Mouse (Mus musculus): Measurements from ENCODE around the gene Sdc1. TPM values are rescaled to one million over a fixed set of nuclear protein-coding genes. Genes with fewer than 3 reads are reported as not detected.
A peak's percentile ranks its signal among the peaks of the same experiment; 100 is the strongest.

Sdc1 gene
- total RNA-seq, 2 experiments from 2014 or later = 3.1 to 4.1 TPM

- no peak for DNase-seq (ENCODE audit: extremely low spot score in 1 of 2, low spot score in 2 of 2)
- intact Hi-C loops (cut with DNase I) = no loop called here
These were observed 40.3 kb downstream of the Sdc1 start for GRCm38 (mm10) chr12:8811441-8811871.

- DNase-seq (ENCODE audit: extremely low spot score in 1 of 2, low spot score in 2 of 2) = no peak
- intact Hi-C loops (cut with DNase I) = no loop called here
These were observed 40.9 kb downstream of the Sdc1 start for GRCm38 (mm10) chr12:8811894-8812560.

DNA sequence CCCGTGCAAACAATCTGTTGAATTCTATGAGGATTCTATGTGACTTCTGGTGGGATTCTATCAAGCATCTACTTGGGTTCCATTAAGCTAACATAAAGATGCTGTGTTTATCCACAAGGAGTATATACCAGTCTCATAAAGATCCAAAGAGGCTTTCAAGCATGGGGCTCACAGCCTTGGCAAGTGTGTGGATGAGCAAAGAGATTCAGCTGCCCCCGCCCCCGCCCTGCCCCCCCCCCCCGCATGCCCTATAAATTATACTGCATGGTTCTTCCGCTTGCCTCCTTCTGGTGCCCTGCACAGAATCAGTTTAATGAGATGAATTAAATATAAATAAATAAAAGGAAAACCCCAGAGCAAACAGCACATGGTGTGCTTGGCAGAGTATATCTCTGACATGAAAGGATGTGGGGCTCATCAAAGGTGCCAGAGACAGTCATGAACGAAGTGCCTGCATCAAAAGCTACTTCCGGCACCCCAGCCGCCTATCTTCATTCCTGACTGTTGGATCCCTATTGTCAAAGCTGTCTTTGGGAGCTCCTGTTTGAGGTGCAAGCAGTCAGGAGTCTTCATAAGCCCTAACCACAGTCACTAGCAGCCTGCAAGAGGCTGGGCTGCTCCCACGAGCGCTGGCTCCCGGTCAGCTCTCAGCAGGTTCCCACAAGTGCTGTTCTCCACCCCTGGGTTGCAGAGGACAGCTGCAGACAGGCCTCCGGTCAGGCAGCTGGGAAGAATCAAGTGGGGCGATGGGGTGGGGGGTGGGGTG, 46.5 kb downstream of the Sdc1 start:
- intact Hi-C loops (cut with DNase I) = no loop called here

DNA sequence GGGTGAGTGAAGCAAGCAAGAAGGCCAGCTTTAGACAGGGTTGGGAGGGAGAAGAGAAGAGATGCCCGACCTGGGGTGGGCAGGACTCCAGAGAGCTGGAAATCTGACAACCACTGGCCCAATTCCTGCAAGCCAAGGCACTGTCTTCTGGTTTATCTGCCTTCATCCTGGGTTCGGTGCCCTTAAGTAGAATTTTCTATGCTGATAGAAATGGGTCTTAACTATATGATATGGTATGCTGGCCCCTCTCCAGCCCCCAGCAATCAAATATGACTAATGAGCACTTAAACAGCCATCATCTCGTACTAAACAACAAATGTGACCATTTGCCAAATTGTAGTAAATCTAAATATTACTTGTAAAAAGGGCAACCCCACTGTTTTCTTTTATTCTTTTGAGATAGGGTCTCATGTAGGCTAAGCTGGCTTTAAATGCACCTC, 47.1 kb downstream of the Sdc1 start:
- intact Hi-C loops (cut with DNase I) = no loop called here
- no peak for DNase-seq (ENCODE audit: extremely low spot score in 1 of 2, low spot score in 2 of 2)

More for the DNA sequence above, 46.5 kb downstream of the Sdc1 start:
- DNase-seq (ENCODE audit: extremely low spot score in 1 of 2, low spot score in 2 of 2) = peak in 1 of 2 experiments; percentile 60

GRCm38 (mm10) chr12:8824995-8825703, 54.0 kb downstream of the Sdc1 start:
- intact Hi-C loops (cut with DNase I) = no loop called here
- DNase-seq (ENCODE audit: extremely low spot score in 1 of 2, low spot score in 2 of 2) = no peak

DNA sequence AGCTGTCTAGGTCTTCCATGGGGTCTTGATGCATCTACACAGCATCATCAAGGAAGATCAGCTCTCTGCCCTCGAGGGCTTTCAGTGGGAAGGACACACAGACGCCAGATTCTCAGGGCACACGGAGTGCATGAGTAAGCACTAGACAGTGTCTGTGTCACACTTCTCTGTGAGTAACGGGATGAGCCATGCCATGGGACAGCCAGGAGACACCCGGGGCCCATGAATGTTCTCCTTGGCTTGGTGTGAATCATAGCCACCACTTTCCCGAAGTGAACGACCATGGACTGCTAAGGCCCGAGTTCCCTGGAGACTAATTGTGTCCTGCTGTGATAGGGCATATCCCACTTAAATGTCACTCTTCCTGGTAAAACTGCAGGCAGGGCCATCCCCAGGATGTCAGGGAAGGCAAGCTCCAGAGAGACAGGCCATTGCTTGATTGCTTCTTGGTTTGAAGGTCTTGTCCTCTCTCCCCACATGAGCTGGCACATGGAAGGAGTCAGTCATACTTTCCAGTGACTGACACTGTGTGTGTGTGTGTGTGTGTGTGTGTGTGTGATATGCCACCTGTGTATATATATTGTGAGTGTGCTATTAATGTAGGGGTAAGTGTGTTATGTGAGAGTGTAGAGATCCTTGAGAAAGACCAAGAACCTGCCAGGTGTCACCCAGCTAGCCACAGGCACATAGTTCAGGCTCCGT, 56.0 kb downstream of the Sdc1 start:
- DNase-seq (ENCODE audit: extremely low spot score in 1 of 2, low spot score in 2 of 2) = no peak
- intact Hi-C loops (cut with DNase I) = no loop called here

DNA sequence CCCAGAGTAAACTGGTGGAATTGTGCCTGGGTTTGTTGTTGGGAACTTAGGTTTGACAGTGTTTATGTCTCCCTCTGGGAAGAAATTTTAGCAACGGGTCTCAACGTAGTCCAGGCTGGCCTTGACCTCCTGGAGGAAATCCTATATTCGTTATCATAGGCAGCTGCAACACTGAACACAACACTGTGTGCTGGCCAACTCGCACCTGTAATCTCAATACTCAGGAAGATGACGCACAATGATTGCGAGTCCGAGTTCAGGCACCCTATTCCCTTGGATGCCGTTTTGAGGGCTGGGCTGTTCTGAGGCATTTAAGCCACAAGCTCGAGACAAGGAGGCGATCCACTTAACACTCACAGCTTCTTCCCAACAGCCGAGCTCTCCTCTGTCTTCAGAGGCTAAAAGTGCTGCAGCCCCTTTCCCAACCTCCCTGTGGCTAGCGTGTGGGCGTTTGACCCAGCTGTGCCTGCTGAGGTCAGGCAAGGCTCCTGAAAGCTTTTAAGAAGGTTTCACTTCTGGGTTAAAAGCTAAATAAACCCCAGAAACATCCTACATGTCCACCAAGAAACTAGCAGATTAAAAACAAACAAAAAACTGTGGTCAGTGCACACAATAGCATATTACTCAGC, 58.0 kb downstream of the Sdc1 start:
- intact Hi-C loops (cut with DNase I) = no loop called here
- no peak for DNase-seq (ENCODE audit: extremely low spot score in 1 of 2, low spot score in 2 of 2)

DNA sequence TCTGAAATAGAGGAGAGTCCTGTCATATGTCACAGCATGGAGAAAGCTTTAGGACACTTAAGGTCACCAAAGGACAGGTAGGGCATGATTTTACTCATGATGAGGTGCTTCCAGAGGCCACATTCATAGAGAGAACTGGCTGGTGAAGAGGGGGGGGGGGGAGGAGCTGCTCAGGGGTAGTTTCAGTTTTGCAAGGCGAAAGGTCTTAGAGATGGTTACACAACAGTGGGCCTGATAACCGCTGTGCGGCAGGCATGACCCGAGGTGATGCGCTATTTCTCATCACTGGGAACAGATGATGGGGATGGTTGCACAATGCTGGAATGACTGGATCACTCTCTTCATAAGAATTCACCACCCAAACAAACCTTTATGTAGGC, 58.5 kb downstream of the Sdc1 start:
- DNase-seq (ENCODE audit: extremely low spot score in 1 of 2, low spot score in 2 of 2) = no peak
- intact Hi-C loops (cut with DNase I) = no loop called here

GRCm38 (mm10) chr12:8830967-8831635, 60.0 kb downstream of the Sdc1 start:
- intact Hi-C loops (cut with DNase I) = no loop called here
- DNase-seq (ENCODE audit: extremely low spot score in 1 of 2, low spot score in 2 of 2) = peak in 1 of 2 experiments; percentile 10

DNA sequence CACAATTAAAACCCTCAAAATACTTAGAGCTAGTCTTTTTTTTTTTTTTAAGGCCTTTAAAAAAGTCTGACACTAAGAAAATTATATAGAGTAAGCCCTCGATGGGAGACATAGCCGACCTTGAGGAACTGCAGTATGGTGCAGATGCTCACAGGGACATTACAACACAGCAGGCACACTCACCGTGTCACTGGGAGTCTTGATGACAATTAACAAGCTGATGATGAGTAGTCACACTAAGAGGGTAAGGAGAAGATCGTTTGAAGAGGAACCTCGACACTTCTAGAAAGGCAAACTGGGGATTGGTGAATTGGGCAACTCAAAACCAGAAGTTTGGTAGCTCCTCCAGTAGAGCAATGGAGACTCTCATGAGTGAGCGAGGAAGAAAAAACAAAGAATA, 60.6 kb downstream of the Sdc1 start:
- intact Hi-C loops (cut with DNase I) = no loop called here
- no peak for DNase-seq (ENCODE audit: extremely low spot score in 1 of 2, low spot score in 2 of 2)

DNA sequence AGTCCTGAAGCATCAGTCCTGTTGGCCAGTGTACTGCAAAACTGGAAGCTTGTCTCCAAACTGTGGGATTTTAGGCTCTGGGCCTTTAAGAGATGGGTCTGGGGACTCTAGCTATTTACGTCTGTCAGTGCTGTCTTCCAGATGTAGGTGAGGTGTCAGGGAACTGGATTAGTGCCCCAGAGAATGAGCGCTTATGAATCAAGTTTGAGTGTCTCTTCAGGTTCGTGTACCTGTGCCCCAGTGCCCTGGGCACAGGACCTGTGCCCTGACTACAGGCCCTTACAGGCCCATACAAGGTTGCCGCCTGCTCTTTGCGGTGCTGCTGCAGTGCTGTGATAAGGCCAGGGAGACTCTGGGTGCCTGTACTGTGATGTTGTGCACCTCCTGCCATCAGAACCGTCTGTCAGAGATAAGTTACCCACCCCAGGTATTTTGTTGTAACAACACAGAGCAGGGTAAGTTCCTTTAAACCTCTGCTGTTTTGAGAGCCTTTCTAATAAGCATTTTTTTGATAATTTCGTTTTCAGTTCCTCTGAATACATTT, 69.7 kb downstream of the Sdc1 start:
- intact Hi-C loops (cut with DNase I) = no loop called here

GRCm38 (mm10) chr12:8842725-8843124, 71.6 kb downstream of the Sdc1 start:
- no peak for DNase-seq (ENCODE audit: extremely low spot score in 1 of 2, low spot score in 2 of 2)
- intact Hi-C loops (cut with DNase I) = no loop called here

More for the DNA sequence above, 69.7 kb downstream of the Sdc1 start:
- no peak for DNase-seq (ENCODE audit: extremely low spot score in 1 of 2, low spot score in 2 of 2)

Other genes starting within 250 kb of the Sdc1 start
- gene Slc7a15, start 172.3 kb upstream of the Sdc1 start, total RNA-seq (2021) = not detected
- 100 to 1,000 TPM; 149 to 193 TPM for gene Pum2, start 97.2 kb upstream of the Sdc1 start, total RNA-seq (2021)
- gene Laptm4a, start 150.3 kb downstream of the Sdc1 start, total RNA-seq (2021) = 100 to 1,000 TPM; 175 to 177 TPM
- under 1 TPM; 0.17 to 0.18 TPM for gene Matn3, start 176.6 kb downstream of the Sdc1 start, total RNA-seq (2021)
- gene Wdr35, start 202.6 kb downstream of the Sdc1 start, total RNA-seq (2021) = 10 to 100 TPM; 44.1 to 49.7 TPM